Mouse (Mus musculus): ENCODE results near the gene Rbm47. TPM values are rescaled to one million over a fixed set of nuclear protein-coding genes. Genes with fewer than 3 reads are reported as not detected.

Rbm47 gene
- total RNA-seq, 1 experiment from 2014 or later, result 1.9 TPM

DNA sequence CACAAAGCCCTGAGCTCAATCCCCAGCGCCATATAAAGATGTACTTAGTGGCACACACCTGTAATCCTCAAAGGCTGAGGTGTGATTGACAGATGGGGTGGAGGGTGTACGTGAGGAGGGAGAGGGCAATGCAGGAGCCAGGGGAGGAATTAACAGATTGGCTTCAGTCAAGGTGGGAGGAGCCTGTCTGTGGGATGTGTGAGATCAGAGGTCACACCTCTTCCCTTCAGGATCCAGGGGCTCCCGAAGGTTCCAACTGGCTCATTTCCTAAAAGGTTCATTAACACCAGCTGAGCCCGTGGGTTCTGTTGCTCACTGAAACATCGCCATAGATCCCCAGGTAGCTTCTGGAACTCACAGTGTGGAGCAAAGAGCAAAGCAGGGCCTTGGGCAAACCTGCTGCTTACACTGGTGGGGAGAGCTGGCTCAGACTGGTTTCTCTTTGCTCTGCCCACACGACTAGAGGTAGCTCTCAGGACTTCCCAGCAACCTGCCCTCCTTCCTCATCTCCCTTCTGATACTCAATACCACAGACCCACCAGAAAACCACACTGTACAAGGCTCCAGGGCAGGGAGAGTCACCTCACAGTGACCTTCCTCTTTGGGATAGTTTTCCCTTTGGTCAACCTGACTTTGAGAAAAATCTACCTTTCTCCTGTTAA, 33.2 kb downstream of the Rbm47 start:
- ATAC-seq (replicated peaks in 1 of 2; ENCODE audit: insufficient read depth in 1 of 2, low FRiP score in 2 of 2, low TSS enrichment in 1 of 2, low read depth in 1 of 2, poor library complexity in 2 of 2, severe bottlenecking in 2 of 2), result peak; percentile 64 to 77

DNA sequence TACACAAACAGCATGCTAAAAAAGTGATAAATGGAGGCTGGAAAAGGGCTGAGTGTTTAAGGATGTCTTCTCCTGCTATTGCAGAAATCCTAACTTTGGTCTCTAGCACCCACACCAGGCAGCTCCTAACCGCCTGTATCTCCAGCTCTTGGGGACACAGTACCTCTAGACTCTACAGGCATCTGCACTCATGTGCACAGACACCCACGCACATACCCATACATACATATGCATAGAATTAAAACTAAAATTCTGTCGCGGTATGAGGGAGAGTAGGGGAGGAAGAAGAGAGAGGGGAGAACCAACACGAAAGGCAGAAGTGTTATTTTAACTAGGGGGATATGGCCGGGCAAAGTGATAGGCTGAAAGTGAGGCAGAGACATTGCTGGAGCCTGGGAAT, 33.7 kb downstream of the Rbm47 start:
- ATAC-seq (replicated peaks in 1 of 2; ENCODE audit: insufficient read depth in 1 of 2, low FRiP score in 2 of 2, low TSS enrichment in 1 of 2, low read depth in 1 of 2, poor library complexity in 2 of 2, severe bottlenecking in 2 of 2), result no peak

DNA sequence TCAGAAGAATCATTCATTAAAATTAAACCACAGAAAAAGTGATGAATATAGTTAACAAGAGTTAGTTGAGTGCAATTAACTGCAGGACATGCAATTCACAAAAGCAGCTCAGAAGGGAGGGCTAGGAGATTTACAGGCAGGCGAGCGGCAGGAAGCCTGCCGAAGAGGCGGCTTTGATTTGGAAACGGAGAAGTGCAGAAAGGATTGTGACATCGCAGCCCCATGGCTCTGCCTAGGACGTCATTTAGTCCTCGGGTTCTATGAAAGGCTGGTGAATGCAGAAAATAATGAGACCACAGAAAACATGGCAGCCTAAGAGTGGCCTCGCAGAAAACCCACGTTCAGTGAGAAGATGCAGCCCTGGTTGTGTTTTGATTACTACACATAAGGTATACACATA, 34.3 kb downstream of the Rbm47 start:
- ATAC-seq (replicated peaks in 1 of 2; ENCODE audit: insufficient read depth in 1 of 2, low FRiP score in 2 of 2, low TSS enrichment in 1 of 2, low read depth in 1 of 2, poor library complexity in 2 of 2, severe bottlenecking in 2 of 2), result peak in 1 of 2 experiments; percentile 31; a peak in 1 of 4 replicates

DNA sequence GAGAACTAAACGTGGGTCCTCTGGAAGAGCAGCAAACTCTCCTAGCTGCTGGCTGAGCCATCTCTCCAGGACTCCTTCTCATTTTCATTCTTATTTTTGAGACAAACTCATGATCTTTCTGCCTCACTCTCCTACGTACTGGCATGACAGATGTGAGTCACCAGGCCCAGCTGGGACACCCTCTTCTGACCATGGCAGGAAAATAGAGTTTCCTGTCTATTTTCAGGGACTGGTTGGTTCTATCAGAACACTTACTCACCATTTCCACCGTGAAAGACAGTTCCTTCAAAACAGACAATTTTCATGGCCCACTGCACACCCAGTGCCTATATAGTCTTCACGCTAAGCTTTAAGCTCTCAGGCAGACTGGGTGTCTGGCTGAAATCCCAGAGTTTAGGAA, 35.7 kb downstream of the Rbm47 start:
- ATAC-seq (replicated peaks in 1 of 2; ENCODE audit: insufficient read depth in 1 of 2, low FRiP score in 2 of 2, low TSS enrichment in 1 of 2, low read depth in 1 of 2, poor library complexity in 2 of 2, severe bottlenecking in 2 of 2), result no peak

DNA sequence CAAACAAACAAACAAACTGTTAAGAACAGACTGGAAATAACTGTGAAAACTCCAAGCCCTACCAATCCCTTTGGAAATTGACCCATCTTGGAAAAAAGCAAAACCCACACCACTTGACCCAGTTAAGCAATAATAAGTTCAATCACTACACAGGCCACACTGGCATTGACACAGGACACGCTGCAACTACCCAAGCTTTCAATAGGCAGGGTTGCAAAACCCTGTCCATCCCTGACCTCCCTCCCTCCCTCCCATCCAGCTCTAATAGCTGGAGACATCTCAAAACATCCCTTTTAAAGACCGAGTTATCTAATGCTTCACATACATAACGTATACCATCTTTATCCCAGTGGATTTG, 37.1 kb downstream of the Rbm47 start:
- no peak for ATAC-seq (replicated peaks in 1 of 2; ENCODE audit: insufficient read depth in 1 of 2, low FRiP score in 2 of 2, low TSS enrichment in 1 of 2, low read depth in 1 of 2, poor library complexity in 2 of 2, severe bottlenecking in 2 of 2)

DNA sequence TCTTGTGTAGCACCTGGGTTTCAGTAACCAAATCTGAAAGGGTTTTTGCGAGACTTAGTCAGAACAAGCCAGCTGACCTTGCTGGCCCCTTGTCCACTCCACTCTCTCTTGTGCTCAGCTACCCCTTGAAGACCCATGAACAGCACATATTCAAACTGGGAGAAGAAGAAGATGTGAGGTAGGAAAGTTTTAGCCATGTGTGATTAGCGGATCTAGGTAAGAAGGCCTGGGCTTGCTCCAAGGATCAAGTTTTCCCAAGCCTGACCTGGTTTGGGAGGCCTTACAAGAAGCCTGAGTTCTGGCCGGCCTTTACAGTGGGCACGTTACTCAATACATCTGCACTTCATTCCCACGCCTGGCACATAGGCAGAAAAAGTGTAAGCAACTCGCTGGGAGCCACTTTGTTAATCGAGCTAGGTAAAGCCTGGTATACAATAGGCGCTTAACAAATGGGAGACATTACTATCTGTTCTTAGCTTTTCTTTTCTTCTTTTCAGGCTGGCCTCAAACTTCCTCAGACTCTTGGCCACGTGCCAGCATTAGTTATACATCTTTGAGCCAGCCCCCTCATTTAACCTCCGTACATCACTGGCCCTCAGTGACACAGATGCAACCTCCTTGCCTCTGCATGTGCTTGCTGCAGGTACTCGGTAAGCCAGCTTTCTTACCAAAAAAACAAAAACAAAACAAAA, 37.6 kb downstream of the Rbm47 start:
- ATAC-seq (replicated peaks in 1 of 2; ENCODE audit: insufficient read depth in 1 of 2, low FRiP score in 2 of 2, low TSS enrichment in 1 of 2, low read depth in 1 of 2, poor library complexity in 2 of 2, severe bottlenecking in 2 of 2), result no peak

DNA sequence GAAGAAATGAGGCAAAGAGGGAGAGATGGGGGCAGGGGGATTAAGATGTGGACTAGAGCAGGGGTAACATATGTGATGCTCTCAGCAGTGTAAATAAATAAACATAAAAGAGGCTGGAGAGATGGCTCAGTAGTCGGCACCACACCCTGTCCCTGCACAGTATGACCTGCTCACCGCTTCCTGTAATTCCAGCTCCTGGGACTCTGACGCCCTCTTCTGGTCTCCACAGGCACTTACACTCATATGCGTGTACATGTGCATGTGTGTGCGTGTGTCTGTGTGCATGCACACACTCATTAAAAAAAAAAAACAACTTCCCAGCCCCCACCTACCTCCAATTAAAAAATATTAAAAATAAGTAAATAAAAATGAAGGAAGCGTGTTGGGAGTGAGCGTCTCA, 38.3 kb downstream of the Rbm47 start:
- ATAC-seq (replicated peaks in 1 of 2; ENCODE audit: insufficient read depth in 1 of 2, low FRiP score in 2 of 2, low TSS enrichment in 1 of 2, low read depth in 1 of 2, poor library complexity in 2 of 2, severe bottlenecking in 2 of 2), result no peak

DNA sequence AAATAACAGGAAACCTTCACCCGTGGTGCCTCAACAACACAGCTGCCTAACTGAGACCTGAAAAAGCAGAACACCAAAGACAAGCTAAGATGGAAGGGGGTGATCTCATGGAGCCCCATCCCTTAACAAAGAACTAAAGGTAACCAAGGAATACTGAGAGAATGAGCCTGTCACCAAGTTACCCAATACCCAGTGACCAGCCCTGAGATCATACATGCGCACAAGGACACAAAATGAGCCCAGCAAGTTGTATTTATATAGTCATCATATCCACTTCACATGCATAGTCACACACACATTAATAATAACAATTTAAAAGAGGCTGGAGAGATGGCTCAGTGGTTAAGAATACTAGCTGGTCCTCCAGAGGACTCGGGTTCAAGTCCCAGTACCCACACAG, 44.0 kb downstream of the Rbm47 start:
- ATAC-seq (replicated peaks in 1 of 2; ENCODE audit: insufficient read depth in 1 of 2, low FRiP score in 2 of 2, low TSS enrichment in 1 of 2, low read depth in 1 of 2, poor library complexity in 2 of 2, severe bottlenecking in 2 of 2), result no peak

DNA sequence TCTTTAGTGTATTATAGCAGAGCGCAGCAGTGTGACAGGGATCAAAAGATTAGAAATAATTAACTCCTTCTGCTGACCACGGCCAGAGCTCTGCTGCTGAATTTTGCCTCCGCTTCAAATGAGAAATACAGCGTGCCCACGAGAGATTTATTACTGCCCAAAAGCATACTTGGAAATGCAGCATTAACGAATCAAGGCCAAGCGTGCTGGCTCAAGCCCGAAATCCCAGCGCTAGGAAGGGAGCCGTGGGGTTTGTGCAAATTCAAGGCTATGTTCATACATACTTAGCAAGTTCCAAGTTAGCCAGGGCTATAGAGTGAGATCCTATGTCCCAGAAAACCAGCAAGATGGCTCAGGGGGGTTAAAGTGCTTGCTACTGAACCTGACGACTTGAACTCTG, 47.5 kb downstream of the Rbm47 start:
- ATAC-seq (replicated peaks in 1 of 2; ENCODE audit: insufficient read depth in 1 of 2, low FRiP score in 2 of 2, low TSS enrichment in 1 of 2, low read depth in 1 of 2, poor library complexity in 2 of 2, severe bottlenecking in 2 of 2), result no peak

DNA sequence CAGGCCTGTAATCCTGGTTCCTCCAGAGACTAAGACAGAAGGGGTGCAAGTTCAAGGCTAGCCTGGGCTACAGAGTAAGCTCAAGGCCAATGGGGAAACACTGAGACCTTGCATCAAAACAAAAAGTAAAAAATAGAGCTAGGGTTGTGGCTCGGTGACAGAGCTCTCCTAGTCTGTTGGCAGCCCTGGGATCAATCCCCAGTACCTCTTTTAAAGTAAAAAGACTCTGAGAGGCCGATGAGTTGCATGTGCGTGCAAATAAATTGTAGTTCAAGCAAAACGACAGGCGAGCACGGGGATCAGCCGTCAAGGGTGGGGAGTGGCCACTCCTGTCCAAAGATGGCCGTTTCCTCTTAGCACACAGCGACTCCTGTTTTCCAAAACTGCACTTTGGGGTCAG, 48.0 kb downstream of the Rbm47 start:
- no peak for ATAC-seq (replicated peaks in 1 of 2; ENCODE audit: insufficient read depth in 1 of 2, low FRiP score in 2 of 2, low TSS enrichment in 1 of 2, low read depth in 1 of 2, poor library complexity in 2 of 2, severe bottlenecking in 2 of 2)

DNA sequence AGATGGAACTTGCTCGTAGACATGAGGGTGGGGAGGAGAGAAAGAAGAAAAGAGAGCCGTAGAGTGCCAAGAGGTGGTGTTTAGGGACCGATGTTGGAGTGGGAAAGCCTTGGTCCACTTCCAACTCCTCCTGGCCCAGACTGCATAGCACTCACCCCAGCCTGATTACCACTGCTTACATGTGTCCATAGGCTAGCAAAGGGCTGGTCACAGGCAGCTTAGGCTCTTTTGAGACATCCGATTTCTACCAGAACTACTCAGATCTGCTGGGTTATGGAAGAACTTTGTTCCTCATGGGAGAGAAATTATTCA, 48.9 kb downstream of the Rbm47 start:
- ATAC-seq (replicated peaks in 1 of 2; ENCODE audit: insufficient read depth in 1 of 2, low FRiP score in 2 of 2, low TSS enrichment in 1 of 2, low read depth in 1 of 2, poor library complexity in 2 of 2, severe bottlenecking in 2 of 2), result no peak

DNA sequence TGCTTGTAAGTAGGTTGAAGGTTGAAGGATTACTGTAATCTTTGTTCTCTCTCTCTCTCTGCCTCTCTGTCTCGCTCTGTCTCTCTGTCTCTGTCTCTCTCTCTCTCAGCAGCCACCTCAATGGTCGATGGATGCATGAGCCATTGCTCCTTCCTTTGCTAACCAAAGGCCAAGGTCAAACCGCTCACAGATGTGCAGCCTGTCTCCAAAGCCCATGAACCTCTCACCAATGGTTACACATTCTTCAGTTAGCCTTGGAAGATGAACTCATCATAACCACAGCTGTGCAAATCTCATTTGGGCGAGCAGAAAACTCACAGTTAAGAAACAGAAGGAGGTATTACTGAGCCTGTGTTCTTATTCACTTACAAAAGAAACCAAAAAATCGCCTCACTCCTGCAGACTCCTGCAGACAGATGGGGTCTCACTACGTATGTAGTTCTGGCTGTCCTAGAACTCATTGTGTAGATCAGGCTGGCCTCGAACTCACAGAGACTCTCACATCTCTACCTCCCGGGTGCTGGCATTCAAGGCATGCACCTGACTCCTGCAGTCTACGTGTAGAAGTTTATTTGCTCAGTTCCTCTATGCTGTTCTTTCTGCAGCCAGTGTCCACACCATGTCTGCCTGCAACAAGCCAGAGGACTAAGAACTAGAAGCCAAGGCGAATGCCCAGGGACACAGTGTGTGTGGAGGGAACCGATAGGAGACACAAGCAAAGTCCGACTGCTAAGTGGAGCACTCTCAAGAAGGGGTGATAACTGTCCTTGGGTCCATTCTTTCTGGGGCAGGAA, 49.4 kb downstream of the Rbm47 start:
- ATAC-seq (replicated peaks in 1 of 2; ENCODE audit: insufficient read depth in 1 of 2, low FRiP score in 2 of 2, low TSS enrichment in 1 of 2, low read depth in 1 of 2, poor library complexity in 2 of 2, severe bottlenecking in 2 of 2), result no peak

DNA sequence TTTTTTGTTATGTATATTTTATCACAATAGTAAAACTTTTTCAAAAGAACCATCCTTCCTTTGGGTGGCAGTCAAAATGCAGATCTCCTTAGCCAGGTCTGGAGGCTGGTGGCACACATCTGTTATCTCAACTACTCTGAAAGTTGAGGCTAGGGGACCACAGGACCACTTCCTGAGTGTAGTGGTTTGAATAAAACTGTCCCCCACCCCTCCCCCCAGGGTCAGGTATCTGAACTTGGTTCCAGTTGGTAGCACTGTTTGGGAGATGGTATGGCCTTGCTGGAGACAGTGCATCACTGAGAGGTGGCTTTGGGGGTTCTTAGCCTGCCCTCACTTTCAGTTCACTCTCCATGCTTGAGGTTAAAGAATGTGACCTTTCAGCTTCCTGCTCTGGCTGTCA, 51.7 kb downstream of the Rbm47 start:
- peak; percentile 22 to 29; a peak in 2 of 4 replicates for ATAC-seq (replicated peaks in 1 of 2; ENCODE audit: insufficient read depth in 1 of 2, low FRiP score in 2 of 2, low TSS enrichment in 1 of 2, low read depth in 1 of 2, poor library complexity in 2 of 2, severe bottlenecking in 2 of 2)

DNA sequence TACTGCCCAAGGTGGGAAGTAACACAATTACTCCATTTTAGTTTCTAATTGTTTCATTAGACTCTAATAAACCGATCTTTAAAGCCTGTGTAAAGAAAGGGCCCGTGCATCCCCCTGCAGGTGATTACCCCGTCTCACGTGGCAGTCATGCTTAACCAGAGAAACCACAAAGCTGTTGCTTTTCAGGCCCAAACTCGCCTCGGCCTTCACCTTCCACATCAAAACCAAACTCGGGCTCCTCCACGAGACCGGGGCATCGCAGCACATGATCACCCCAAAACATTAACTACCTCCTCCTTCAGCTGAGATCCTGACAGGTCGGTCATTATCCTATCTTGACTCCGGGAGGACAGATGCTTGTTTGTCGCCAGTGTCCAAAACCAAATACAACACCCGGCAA, 58.2 kb downstream of the Rbm47 start:
- ATAC-seq (replicated peaks in 1 of 2; ENCODE audit: insufficient read depth in 1 of 2, low FRiP score in 2 of 2, low TSS enrichment in 1 of 2, low read depth in 1 of 2, poor library complexity in 2 of 2, severe bottlenecking in 2 of 2), result no peak

DNA sequence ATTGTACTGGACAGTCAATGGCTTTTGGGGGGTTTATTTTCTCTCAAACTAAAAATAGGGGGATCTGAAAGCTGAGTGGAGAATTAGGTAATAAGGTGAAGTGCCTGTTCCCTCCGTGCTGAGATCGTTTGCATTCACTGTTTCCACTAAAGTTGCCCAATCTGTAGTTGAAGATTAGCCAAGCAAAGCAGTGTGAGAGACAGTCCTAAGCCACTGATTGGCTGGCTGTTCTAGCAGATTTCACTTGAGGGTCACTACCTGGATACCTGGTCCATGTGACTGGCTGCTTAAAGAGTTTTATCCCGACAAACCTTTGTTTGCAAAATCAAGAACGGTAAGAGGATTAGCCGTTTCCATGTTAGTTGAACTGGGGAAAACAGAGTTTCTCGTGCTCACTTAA, 58.7 kb downstream of the Rbm47 start:
- ATAC-seq (replicated peaks in 1 of 2; ENCODE audit: insufficient read depth in 1 of 2, low FRiP score in 2 of 2, low TSS enrichment in 1 of 2, low read depth in 1 of 2, poor library complexity in 2 of 2, severe bottlenecking in 2 of 2), result no peak

DNA sequence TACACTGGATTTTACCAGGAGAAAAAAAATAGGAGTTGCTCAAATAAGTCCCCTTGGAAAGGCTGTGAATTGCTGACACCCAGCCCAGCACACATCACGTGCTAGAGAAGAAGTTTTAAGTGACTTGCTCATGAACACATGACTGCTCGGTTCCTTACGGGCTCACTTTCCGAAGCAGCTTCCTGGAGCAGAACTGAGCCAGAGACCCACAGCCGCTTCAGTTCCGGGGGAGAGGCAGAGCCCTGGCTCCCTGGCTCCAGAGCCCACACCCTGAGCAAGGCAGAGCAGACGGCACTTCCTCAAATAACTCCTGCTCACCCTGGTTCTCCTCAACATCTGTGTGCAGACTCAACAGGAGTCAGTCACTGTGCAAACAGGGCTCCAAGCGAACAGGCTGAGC, 60.9 kb downstream of the Rbm47 start:
- ATAC-seq (replicated peaks in 1 of 2; ENCODE audit: insufficient read depth in 1 of 2, low FRiP score in 2 of 2, low TSS enrichment in 1 of 2, low read depth in 1 of 2, poor library complexity in 2 of 2, severe bottlenecking in 2 of 2), result peak; percentile 97 to 98

DNA sequence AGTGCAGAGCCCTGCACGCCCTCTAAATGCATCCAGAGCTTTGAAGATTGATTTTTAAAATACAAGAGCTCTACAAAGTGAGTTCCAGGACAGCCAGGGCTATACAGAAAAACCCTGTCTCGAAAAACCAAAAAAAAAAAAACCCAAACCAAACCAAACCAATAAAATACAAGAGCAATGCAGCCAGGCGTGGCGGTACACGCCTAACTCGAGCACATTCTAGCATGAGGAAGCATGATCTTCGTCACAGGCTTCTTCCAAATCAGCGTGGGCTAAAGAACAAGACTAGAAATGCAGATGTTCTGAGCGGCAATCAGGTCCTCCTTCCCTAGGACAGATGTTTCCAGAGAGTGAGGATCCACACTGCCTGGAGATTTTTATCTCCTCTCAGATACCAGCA, 66.5 kb downstream of the Rbm47 start:
- ATAC-seq (replicated peaks in 1 of 2; ENCODE audit: insufficient read depth in 1 of 2, low FRiP score in 2 of 2, low TSS enrichment in 1 of 2, low read depth in 1 of 2, poor library complexity in 2 of 2, severe bottlenecking in 2 of 2), result no peak

DNA sequence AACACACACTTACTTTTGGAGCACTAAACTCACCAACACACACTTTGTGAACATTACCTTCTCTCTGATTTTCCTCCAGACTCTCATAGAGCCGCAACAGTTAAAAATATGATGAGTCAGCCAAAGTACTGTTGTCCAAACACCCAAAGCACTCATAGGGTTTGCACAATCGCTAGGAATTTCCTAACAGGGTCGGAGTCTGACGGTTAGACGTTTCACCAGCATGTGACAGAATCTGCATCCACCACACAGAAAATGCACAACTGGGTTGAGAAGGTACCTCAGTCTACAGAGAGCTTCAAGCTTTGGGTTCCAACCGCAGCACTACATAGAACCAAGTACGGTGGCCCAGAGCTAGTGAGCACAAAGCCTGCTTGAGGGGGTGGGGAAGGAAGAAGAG, 67.0 kb downstream of the Rbm47 start:
- ATAC-seq (replicated peaks in 1 of 2; ENCODE audit: insufficient read depth in 1 of 2, low FRiP score in 2 of 2, low TSS enrichment in 1 of 2, low read depth in 1 of 2, poor library complexity in 2 of 2, severe bottlenecking in 2 of 2), result peak in 1 of 2 experiments; percentile 43; a peak in 1 of 4 replicates

DNA sequence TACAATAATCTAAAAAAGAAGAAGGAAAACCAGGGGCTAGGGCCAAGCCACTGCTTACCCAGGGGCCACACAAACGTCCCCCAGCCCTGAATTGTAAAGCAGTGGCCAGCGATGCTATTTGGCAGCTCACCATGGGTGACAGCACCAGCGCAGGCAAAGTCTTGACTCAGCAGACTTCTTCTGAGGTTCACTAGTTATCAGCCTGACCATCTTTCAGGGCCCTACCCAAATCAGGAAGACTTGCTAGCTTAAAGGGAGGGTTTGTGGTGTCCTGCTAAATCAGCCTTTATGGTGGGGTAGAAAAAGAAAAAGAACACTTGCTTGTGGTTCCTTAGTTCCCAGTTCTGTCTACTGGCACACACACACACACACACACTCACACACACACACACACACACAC, 67.6 kb downstream of the Rbm47 start:
- ATAC-seq (replicated peaks in 1 of 2; ENCODE audit: insufficient read depth in 1 of 2, low FRiP score in 2 of 2, low TSS enrichment in 1 of 2, low read depth in 1 of 2, poor library complexity in 2 of 2, severe bottlenecking in 2 of 2), result peak; percentile 84 to 90
